Mouse (Mus musculus): Measurements from ENCODE around the gene Gm266. TPM values are rescaled to one million over a fixed set of nuclear protein-coding genes. Genes with fewer than 3 reads are reported as not detected.

Gm266 gene
- total RNA-seq, 2 experiments from 2014 or later: 6.8 to 7.5 TPM

DNA sequence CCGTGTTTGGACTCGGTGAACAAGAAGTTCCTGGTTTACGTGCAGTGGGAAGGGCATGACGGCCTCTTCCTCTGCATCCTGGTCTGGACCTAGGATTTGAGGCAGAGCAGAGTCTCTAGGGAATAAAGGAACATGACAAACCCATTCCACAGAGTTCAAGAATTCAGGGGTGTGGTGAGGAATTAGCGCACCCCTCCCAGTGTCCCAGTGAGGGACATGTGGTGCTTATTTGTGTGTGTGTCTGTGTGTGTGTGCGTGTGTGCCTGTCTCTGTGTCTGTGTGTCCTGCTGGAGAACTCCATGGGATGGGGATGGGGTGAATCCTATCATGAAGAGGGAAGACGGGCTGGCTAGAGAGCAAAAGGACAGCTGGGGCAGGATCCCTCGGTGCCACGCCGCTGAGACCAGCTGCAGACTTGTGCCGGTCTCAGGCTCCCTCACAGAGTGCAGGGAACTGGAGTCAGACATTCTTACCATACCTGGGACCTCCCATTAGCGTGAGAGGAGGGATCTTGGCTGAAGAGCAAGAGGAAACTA is 30.2 kb downstream of the Gm266 start:
- no peak for DNase-seq (ENCODE audit: low spot score in 2 of 2)

DNA sequence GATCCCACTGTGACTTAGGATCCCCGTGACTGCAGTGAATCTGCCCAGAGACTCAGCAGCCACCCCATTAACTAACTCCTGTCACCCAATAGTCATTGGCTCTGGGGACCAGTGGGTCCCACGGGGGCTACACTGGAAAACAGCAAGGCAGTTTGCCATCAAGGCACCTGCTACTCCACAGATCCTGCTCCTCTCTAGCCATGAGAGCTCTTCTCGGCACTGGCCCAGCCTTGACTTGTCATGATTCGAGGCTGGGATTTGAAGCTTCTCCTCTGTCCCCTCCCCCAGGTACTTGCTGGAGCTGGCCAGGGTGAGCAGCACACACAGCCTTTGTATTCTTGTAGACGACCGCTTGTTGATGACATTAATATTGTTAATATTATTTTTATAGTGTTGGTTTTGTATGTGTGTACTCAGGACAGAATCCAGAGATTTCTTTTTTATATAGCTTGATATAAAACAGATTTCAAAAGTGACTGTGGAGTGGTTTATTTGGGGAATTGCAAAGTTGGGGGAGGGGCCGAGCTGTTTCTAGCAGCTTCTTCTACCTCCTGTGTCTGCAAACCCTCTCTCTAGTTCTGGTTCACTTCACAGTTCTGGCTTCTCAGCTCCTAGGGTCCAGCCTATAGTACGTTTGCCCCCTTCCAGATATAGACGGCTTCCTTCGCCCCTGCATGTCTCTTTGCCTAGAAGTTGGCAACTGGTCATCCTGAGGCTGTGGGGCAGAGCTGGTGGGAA is 30.9 kb downstream of the Gm266 start:
- DNase-seq (ENCODE audit: low spot score in 2 of 2): no peak

DNA sequence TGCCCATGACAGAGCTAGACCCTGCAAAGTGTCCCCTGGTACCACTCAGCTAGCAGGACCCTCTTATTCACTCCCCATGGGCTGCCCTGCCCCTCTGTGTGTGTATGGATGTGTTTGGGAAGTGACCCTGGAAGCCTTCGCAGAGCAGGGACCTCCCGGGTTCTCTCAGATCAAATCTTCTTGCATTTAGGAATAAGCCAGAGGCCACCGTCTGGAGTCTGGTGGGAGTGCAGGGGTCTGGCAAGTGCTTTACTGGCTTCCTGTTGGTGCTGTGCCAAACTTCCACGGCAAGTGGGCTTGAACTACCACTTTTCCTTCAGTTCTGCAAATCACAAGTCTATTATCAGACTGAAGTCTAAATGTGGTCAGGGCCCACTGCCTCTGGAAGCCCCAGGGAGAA is 31.6 kb downstream of the Gm266 start:
- no peak for DNase-seq (ENCODE audit: low spot score in 2 of 2)

DNA sequence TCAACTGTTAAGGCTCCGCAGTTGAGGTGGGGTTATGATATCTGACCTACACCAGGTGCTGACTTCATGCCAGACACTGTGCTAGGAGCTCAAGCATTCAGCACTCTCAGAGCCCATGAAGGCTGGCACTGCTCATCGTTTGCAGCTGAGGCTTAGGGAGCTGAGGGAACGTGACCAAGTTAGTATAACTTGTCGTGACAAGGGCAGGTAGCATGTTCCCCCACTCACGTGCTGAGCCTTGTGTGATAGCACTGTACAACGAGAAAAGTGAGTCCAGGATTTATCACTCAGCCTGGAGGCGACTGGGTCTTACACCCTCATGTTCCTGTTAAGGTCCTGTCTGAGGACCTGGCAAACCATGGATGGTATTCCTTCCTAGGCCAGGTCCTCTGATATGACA is 34.1 kb downstream of the Gm266 start:
- DNase-seq (ENCODE audit: low spot score in 2 of 2): no peak

DNA sequence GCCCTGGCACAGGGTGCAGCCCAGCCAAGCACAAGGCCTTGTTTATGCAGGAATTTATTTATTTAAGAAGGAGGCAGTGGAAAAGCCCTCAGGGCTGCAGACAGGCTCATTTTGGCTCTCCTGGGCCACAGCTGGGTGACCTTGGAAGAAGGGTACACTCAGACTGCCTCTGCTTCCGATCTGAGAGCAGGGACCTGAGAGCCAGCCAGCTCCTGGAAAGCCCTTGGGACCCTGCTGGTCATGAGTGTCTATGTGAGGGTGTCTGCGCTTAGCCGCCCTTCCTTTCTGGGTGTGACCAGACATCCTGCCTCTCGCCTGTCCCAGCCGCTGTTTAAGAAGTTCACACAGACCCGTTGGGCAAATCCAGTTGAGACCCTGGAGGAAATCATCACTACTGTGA is 35.3 kb downstream of the Gm266 start:
- DNase-seq (ENCODE audit: low spot score in 2 of 2): no peak

DNA sequence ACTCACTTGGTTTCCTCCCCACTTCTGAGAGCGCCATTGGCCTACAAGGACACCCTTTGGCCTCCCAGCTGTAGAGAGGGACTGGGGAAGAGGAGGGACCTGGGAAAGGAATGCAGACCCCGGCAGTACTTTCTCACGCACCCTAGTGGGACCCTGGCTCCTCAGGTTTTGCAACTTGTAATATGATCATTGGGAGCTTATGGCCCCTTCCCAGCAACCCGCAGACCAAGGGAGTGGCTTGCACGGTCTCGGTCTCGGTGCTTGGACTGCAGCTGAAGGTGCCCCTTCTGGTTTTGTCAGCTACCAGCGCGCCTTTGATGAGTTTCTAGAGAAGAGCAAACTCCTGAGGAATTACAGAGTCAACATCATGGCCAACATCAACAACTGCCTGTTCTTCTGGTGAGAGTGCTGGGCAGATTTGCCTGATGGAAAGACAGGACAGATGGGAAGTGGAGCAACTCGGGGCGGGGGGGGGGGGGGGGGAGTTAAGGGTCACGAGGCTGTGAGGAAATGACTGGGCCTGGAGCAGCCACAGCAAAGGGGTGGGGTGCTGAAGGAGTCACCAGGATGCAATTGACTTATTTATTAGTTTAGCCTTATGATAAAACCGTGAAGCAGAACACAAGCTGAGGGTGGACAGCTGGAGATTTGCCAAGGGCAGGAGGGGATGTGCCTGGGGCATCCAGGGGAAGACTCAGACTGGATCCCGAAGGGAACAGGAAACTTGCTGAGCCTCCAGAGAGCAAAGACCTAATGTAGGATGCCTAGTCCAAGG is 36.5 kb downstream of the Gm266 start:
- DNase-seq (ENCODE audit: low spot score in 2 of 2): no peak

DNA sequence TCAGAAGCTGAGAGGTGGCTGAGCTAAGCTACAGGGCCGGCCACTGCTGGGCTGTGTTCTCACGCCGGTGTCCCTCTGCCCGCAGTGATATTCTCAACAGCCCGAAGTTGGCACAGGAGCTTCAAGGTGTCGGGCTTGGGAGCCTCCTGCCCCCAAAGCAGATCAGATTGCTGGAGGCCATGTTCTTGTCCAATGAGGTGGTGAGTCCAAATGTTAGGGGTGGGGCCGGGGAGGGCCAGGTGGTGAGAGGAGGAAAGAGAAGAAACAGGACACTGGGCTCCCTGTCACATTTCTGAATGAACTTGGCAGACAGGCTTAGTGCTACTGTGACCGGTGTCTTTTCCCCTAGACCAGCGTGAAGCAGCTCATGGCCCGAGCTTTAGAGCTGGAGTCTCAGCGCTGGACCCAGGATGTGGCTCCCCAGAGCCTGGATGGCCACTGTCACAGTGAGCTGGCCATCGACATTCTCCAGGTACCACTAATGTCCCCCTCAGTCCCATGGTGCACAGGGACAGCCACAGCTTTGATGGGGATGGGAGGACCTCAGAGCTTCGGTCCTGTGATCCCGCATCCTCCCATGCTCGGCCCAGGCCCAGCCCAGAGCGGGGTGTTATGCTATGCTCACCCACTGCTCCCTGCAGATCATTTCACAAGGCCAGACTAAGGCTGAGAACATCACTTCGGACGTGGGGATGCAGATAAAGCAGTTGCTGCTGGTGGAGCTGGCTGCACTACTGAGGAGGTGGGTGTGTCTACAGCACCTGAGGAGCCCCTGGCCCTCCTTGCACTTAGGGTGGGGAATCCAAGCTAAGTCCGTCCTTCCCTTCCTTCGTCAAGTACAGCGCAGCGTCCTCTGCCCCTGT is 37.5 kb downstream of the Gm266 start:
- no peak for DNase-seq (ENCODE audit: low spot score in 2 of 2)

DNA sequence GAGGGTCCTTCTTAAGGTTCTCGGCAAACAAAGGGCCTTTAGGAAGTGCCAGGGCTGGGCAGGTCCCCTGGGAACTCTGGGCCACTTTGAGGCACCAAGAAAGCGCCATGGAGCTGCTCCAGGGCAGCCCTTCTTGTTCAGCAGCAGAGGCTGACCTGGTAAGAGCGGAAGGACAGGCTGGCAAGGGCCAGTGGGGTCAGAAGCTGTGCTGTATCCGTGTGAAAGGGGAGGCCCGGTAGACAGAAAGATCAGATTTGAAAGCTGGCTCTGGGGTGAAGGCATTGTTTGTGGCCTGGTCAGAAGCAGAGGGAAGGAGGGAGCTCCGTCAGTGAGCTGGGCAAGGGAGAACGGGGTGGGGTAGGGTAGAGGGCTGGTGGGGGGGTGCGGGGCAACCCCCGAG is 38.3 kb downstream of the Gm266 start:
- DNase-seq (ENCODE audit: low spot score in 2 of 2): no peak

DNA sequence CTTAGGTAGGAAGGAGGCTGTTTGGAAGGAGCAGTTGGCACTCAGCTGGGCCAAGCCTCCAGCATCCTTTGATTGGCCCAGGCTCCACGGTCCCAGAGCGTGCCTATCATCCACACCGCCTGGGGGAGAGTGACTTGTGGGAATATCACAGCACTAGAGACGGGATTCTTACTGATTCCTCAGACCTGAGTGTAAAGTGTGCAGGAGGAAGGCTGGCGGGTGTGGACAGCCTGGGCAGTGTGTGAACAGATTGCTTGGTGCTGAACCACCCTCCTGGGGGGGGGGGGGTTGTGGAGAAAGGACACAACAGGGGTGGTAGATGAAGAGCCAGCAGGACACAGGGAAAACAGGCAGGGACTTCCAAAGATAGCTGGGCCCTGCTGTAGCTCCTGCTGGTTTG is 38.9 kb downstream of the Gm266 start:
- DNase-seq (ENCODE audit: low spot score in 2 of 2): no peak

DNA sequence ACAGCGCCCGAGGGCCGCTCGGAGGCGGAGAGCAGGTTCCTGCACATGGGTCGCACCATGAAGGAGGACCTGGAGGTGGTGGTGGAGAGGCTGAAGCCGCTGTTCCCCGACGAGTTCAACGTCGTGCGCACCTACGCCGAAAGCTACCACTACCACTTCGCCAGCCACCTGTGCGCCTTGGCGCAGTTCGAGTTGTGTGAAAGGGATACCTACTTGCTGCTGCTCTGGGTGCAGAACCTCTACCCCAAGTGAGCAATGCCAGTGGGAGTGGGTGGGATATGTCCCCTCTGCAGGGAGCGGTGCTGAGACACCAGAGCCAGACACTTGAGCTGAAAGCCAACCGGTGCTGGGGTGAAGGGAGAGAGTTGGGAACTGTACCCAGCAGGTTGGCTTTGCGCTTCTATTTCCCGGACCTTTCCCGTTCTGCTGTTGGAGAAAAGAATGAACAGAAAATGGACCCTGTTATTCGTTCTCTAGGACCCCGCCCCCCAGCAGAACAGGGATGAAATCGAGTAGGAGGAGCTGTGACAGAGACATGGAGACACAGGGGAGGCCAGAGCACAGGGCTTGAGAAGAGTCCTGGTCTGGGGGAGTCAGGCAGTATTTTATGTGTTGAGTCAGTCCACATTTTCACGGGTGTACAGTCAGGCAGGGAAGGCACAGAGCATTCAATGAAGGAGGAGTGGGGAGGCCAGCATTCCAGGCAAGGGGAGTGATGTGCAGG is 39.6 kb downstream of the Gm266 start:
- DNase-seq (ENCODE audit: low spot score in 2 of 2): no peak

DNA sequence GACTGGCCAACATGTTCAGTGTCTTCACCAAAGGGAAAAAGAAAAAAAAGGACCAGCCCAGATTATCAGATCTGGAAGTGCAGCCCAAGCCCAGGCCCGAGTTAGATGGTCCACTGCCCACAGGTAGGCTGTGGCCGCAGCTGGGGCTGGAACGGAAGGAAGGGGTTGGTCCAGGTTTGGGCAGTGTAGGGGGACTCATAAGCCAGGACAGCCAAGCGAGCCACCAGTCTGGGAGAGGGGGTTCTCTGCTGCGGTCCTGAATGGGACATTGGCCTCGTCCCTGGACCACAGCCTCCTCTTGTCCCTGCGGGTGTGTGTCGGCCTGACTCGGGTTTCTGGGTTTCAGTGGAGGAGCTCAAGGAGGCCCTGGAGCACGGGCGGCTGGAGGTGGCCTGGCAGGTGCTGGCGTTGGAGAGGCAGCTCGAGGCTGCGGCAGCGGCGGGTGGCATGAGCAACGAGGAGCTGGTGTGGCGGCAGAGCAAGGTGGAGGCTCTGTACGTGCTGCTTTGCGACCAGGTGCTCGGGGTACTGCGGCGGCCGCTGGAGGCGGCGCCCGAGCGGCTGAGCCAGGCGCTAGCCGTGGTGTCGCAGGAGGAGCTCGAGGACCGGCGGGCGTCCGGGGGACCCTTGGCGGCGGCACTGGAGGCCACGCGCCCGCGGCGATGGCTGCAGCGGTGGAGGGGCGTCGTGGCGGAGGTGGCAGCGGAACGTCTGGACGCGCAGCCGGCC is 40.3 kb downstream of the Gm266 start:
- no peak for DNase-seq (ENCODE audit: low spot score in 2 of 2)

DNA sequence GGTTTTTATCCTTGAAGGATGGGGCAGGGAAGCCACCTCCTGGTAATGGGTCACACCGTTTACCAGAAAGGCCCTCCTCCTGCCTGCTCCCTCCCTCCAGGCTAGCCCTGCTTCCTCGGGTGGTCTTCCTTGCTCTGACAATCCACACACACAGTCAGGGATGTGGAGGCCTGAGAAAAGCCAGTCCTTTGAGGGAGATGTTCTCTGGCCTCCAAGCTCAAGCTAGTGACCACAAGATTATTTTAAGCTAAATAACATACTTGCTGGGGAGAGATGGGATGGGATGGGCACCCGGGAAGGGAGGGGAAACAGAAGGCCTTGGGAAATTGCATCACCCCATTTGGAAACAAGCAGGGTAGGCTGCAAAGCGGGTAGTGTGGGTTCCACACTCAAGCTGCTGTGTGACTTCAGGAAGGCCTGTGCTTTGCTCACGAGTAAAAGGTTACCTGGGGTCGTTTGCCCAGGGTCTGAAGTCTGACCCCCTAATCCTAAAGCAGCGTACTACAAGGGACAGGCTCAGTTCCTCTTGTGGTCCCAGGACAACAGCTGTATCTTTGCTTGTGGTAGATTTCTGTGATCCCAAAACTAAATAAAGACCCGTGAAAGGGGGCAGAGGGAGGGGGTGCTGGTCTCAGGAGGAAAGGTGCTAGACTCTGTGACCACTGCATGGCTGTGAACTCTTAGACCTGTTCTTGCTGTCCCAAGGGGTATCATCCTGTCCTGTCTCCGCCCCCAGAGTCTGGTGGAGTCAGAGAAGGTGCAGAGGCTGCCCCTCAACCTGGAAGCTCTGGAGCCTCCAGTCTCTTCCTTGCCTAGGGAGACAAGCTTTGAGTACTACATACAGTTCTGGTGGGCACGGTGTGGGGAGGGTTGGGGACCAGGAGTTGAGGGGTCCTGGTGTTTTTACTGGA is 41.4 kb downstream of the Gm266 start:
- DNase-seq (ENCODE audit: low spot score in 2 of 2): no peak

DNA sequence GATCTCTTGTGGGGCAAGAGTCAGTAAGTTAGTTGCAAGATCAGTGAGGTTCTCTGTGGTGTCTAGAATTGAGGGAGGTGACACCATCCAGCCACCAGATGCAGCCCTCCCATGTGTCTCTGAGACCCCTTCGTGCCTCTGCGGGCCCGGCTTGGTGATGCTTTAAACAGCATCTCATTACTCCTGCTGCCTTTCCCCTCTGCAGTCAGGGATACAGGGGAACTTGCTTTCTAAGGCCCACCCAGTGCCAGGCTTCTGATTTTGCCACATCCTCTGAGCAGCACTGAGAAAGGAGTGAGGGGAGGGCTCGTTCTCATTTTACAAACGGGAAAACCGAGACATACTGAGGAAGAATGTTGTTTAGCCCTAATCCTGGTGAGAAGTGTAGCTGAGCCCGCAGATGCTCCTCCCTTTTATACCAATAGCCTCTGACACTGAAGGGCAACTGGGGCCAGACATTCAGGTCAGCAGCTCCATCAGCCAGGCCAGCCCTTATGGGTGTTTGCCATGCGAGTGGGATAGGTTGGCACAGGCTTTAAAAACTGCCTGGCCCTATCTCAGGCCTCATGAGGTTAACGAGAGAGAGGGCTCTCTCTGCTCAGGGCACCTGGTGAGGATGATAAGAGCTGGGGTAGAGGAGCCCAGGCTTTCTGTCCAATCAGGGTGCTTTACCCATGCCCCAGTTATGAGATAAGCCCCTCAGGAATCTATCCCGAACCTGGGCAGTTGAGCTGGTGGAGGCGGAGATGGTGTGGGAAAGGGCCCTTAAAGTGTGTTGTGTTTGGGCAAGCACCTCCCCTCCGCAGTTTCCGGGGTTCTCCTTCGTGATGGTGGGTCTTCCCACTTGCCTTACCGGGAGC is 42.4 kb downstream of the Gm266 start:
- no peak for DNase-seq (ENCODE audit: low spot score in 2 of 2)

DNA sequence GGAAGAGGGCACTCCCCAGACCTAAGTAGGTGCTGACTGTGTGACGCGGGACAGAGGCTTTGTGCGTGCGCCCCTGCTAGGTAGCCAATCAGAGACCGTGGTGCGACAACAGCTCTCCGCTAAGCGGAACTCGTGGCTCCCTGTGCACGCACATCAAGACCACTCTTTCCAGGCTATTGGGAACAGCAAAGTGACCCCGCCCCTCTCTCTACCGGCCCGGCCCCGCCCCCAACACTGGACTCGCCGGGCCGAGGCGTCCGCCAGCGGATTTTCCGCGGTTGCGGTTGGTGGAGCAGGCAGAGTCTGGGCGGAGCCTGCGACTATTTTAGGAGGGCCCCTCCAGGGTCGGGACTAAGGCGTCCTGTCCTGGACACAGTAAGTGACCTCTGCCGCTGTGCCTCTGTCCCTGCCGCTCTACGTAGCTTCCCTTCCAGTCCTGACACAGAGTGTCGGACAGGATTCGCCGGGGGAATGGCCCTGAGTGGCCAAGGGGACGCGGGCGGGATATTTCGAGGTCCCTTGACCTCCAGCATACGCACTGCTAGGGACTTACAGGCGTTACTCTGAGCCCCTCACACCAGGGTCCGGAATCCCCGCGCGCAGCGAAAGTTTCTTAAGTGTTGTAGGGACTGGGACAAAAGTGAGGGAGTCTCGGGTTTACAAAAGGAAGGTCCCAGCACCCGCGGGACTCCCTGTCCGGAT is 43.2 kb downstream of the Gm266 start, which contains the start of gene Tnfaip2:
Gene Tnfaip2, plus strand, starts transcription at position 161 of the 702 bp plus-strand sequence.
- peak; percentile 32 to 53 for DNase-seq (ENCODE audit: low spot score in 2 of 2)

DNA sequence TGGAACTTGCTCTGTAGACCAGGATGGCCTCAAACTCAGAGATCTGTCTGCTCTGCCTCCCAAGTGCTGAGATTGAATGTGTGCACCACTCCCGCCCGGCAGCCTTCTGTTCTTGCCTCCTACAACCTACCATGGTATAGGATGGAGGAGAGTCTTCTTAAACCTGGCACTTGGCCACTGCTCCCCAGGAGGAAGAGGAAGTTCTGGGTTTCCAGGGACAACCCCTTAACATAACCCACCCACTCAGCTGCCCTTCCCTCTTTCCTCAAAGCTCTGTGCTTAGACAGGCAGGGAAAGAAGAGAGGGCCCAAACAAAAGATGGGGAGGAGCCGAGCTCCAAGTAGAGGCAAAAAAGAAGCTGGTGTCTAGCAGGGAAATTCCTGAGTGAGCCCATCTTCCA is 44.1 kb downstream of the Gm266 start:
- DNase-seq (ENCODE audit: low spot score in 2 of 2): no peak

DNA sequence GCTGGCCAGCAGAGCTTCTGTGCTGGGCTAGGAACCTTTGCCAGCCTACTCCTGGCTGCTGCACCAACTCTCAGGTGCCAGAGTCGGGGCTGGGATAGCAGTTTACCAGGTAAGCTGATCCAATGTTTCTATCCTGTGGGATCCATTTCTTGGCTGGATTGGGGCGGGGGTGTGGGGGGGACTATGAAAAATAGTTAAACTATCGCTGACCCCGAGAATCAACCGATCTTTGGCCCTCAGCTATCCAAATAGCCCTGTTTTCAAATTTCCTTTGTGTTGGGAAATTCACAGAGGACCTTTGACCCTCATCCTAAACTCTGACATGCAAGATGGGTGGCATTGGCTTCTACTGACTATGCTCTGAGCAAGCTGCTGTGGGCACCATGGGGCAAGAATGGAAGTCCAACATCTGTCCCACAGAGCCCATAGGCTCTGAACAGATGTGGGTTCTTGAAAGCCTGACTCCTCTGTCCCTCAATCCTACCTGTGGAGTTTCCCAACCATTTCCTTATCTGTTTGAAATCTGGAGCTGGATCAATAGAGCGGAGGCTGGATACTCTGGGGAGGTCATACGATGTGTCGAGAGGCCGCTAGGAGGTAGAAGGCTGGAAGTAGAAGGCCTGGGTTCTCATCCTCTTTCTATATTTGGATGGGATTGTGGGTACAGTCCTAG is 44.8 kb downstream of the Gm266 start:
- DNase-seq (ENCODE audit: low spot score in 2 of 2): no peak

DNA sequence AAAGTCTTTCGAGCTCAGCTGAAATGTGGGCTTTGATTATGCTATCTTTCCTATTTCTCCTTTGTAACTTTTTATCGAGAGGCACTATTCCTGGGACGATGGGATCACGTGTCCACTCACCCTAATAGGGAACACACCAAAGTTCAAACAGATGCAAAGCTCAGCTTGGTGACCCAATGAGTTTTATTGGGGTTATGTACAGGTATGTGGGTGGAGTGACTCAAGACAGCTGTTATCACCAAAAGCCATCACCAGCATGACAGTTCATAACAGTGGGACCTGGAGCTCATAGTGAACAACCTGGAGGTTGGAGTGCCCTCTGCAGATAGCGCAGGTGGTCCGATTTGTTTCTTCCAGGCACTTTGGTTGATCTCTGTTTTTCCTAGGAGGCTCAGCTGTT is 46.8 kb downstream of the Gm266 start:
- DNase-seq (ENCODE audit: low spot score in 2 of 2): no peak

Data from layer of hippocampus, postnatal 10 days (tissue).